Mouse (Mus musculus) hindlimb bud, embryonic 11.5 days (tissue): ENCODE measurements around the gene Itgb3.

ENCODE experiments used
- DNase-seq: peaks from one replicate; pipeline ENCODE4 v3.0.0-alpha.2; 2012; ENCODE audit warnings: low read depth, low spot score; ENCODE audit errors: extremely low spot score

The Itgb3 gene

DNA sequence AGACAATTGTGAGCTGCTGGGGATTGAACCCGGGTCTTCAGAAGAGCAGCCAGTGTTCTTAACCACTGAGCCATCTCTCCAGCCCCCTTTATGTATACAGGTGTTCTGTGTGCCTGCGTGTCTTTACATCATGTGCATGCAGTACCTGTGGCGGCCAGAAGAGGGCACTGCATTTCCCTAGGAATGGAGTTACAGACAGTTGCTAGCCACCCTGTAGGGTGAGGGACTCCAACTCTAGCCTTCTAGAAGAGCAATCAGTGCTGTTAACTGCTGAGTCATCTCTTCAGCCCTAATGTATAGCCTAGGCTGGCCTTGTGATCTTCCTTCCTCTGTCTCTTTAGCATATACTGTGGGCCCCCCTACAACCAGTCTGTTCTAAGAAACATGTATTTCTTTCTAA is 40.8 kb downstream of the Itgb3 start:
- no peak for DNase-seq

DNA sequence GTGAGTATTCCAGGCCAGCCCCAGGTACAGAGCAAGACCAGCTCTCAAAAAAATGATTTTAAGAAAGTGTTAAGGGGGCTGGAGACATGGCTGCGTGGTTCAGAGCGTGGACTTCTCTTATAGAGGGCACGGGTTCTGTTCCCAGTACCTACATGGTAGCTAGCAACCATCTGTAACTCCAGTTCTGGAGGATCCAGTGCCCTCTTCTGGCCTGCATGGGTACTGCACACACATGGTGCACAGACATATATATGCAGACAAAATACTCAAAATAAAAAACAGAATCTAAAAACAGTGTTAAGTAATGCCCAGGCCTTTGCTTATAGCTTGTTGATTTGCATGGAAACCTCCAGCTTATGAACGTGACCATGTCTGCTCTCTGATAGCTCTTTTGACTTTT is 52.8 kb downstream of the Itgb3 start:
- no peak for DNase-seq

GRCm38 (mm10) chr11:104661106-104661505 is 53.3 kb downstream of the Itgb3 start:
- no peak for DNase-seq

GRCm38 (mm10) chr11:104661531-104662205 is 53.9 kb downstream of the Itgb3 start:
- DNase-seq = no peak

DNA sequence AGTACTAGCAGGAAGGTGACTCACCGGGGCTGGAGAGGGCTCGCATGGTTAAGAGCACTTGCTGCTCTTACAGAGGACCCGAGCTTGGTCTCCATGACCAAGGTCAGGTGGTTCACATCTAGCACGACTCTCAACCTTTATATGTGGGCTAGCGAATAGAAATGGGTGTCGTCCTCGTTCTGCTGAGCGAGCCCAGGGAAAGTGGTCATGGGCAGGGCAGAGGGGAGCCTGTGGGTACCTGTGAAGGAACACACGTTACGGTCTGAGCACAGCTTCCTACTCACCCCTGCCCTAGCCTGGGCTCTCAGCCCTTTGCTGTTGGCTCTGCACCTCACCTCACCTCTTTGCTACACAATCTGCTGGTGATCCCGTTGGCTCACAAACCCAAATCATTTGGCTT is 54.8 kb downstream of the Itgb3 start:
- DNase-seq = no peak

DNA sequence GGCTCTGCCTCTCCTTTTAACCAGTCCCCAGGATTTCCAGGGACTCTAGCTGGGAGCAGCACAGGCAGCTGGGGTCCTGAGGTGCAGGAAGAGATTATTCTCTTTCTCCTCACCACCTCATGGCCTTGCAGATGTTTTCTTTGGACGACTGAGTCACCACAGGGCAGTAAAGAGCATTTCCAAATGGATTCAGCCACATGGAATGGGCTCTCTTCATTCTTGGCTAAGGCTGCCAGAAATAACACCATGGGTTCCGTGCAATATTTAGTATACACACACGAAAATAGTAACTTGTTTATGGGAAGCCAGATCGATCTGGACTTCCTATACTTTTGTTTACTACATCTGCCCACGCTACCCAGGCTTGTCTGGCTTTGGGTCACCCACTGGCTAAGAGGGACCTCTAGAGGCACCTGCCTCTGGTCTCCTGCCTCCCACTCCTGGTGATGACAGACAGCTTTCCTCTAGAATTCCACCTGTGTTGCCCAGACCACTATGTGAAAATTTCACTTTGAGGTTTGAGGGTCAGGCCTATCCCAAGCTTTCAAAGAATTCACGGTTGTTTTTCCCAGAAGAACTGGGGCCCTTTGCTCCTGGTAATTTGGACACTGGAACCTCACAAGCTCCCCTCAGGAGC is 55.6 kb downstream of the Itgb3 start:
- no peak for DNase-seq

DNA sequence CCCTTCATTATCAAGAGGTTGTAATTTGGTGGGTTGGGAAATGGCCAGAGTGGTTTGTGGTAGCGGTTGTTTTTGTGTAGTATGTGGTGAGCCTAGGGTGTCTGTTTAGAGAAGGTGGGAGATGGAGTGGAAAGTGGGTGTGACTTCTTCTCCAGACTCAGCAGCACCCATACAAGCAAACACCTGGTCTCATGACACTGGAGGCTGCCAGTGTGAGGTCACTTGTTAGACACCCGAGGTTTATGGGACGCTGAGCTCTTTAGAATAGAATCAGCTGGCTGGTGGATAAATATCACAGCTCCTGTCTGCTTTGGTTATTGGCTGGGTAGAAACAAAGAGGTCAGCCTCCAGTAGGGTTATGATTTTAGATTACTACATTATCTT is 56.1 kb downstream of the Itgb3 start:
- no peak for DNase-seq

- no peak for DNase-seq
These were observed 56.6 kb downstream of the Itgb3 start for GRCm38 (mm10) chr11:104664441-104664840.

DNA sequence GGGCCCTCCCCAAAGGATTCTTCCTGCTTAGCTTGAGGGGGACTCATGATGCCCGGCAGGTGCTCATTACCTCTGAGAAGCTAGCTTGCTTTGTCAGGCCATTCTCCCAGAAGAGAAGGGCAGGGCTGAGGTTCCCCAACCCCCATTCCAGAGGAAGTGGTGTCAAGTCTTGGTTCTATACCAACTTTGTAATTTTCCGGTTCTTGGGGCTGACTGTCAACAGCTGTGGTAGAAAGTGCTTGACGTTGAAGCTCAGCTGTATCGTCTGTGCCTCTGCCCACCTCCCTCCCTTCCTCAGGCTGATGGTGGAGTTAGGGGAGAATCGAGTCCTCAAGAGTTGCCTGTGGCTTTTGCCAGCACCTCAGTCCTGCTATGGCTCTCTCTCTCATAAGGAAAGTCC is 59.6 kb downstream of the Itgb3 start:
- no peak for DNase-seq

DNA sequence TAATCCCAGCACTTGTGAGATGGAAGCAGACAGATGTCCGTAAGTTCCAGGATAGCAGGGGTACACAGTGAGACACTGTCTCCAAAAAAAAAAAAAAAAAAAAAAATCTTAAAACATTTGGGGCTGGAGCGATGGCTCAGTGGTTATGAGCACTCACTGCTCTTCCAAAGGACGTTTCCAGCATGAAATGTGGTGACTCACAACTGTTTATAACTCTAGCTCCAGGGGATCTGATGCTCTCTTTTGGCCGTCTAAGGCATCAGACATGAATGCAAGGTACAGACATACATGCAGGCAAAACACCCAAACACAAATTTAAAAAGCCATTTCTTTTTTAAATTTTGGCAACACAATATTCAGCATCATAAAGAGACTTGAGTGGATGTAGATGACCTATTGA is 65.6 kb downstream of the Itgb3 start:
- no peak for DNase-seq

- no peak for DNase-seq
These were observed 67.0 kb downstream of the Itgb3 start for GRCm38 (mm10) chr11:104674768-104675167.

DNA sequence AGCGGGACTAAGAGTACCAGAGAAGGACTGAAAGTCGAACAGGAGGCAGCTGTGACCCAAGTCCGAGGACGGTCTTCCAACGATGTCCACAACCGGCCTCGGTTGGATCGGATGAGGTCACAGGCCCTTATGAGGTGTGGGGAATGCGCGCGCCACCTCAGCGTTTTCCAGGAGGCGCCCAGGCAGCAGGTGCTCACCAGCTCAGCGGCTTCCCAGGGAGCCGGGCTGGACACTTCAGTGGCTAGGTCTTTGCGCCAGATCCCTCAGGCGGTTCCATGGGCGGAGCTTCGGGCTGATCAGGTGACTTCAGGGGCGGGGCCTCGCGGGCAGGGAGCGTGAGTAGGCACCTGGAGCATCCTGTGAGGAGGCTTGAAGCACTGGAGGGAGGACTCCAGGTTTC is 77.7 kb downstream of the Itgb3 start, which contains the start of gene Gm11639:
TSS of gene Gm11639 (plus strand) at position 160 of the 400 bp plus-strand sequence.
- DNase-seq = no peak

GRCm38 (mm10) chr11:104693235-104693634 is 85.4 kb downstream of the Itgb3 start:
- DNase-seq = no peak

DNA sequence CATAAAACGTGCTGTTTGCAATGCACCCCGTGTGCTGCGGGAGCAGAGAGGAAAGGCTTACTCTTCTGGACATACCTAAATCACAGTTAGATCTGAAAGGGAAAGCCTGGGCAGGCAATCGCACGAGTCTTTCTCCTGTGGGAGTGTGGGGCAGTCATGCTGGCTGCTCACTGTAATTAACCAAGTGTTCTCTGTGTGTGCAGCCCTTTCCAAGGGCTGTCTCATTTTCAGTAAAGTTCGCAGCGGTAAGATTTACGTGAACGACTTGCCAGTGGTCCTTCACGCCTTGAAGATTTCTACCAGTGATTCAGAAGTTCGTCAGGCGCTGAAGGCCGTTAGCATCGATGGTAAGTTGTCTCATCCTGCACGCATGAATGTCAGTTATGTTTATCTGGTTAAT is 96.3 kb downstream of the Itgb3 start:
- DNase-seq = no peak

GRCm38 (mm10) chr11:104707084-104707483 is 99.3 kb downstream of the Itgb3 start:
- DNase-seq = no peak
